Mouse (Mus musculus) midbrain, embryonic 12.5 days (tissue): ENCODE measurements around the gene H60b. TPM values are rescaled to one million over a fixed set of nuclear protein-coding genes. Genes with fewer than 3 reads are reported as not detected.
A peak's percentile ranks its signal among the peaks of the same experiment; 100 is the strongest.
"Not testable (repeated sequence)": the region's sequence is repeated elsewhere in the genome, so short reads cannot be mapped to it uniquely, and the experiment has no call there.

ENCODE experiments used
- ATAC-seq: fragments of 200-750 bp; cut with Nextera tagmentation; 2 replicates; pipeline ENCODE4 v1.8.0; 2017; ENCODE audit warnings: low read depth, moderate TSS enrichment, moderate library complexity; ENCODE audit not compliant: low FRiP score
- H3K27ac ChIP-seq: fragments of 300-500 bp; sonication (generic); replicated peaks from 2 replicates; pipeline ENCODE4 v1.5.1; 2016; ENCODE audit warnings: mild to moderate bottlenecking
- H3K27me3 ChIP-seq: fragments of 300-500 bp; sonication (generic); 2 replicates; pipeline ENCODE4 v1.6.1; 2016; ENCODE audit warnings: mild to moderate bottlenecking
- H3K36me3 ChIP-seq: fragments of 300-500 bp; sonication (generic); 2 replicates; pipeline ENCODE4 v1.6.1; 2016
- H3K4me1 ChIP-seq: fragments of 300-500 bp; sonication (generic); 2 replicates; pipeline ENCODE4 v1.6.1; 2016
- H3K4me2 ChIP-seq: fragments of 300-500 bp; sonication (generic); replicated peaks from 2 replicates; pipeline ENCODE4 v1.6.1; 2016; ENCODE audit warnings: mild to moderate bottlenecking, moderate library complexity
- H3K4me3 ChIP-seq: fragments of 300-500 bp; sonication (generic); 2 replicates; pipeline ENCODE4 v1.5.1; 2016; ENCODE audit warnings: mild to moderate bottlenecking
- H3K9ac ChIP-seq: fragments of 300-500 bp; sonication (generic); replicated peaks from 2 replicates; pipeline ENCODE4 v1.6.1; 2016; ENCODE audit warnings: mild to moderate bottlenecking, moderate library complexity
- H3K9me3 ChIP-seq: fragments of 300-500 bp; sonication (generic); 2 replicates; pipeline ENCODE4 v1.6.1; 2016; ENCODE audit warnings: mild to moderate bottlenecking
- WGBS: fragments of 180-500 bp; shearing (Covaris S2); methylation state at CpG from one replicate; pipeline ENCODE4 v1.1.7; 2016; 5-methylcytosine and 5-hydroxymethylcytosine counted together
- polyA plus RNA-seq: library from polyadenylated mRNA; unstranded; fragments of >200 nt; fragmentation: Nextera tagmentation; extraction: Ambion mirVana; gene quantifications from 2 replicates; pipeline ENCODE4 v1.2.1, GENCODE M21; 2016

H60b gene
- polyA plus RNA-seq, 1 experiment from 2014 or later, result 1.9 TPM

- not testable (repeated sequence) for H3K9ac ChIP-seq, ATAC-seq, H3K4me2 ChIP-seq, H3K4me3 ChIP-seq, H3K27ac ChIP-seq, H3K36me3 ChIP-seq, H3K9me3 ChIP-seq
- H3K4me1 ChIP-seq, result peaks cover 23% of the 10 kb centered on the region
- WGBS, result 6% methylated on average over 7 of the region's 7 CpGs
- H3K27me3 ChIP-seq, result peaks cover 73% of the 10 kb centered on the region
Measured at GRCm38 (mm10) chr10:22153147-22153690, 5.2 kb upstream of the H60b start.

- Histone ChIP-seq H3K9ac (0 out of 2 replicates have a peak overlapping the region, but pooled peaks have one; percentile 15), H3K4me2 (peak overlapping the region; percentile 55), H3K4me1 (peaks cover 32% of the 10 kb centered on the region), H3K27me3 (peaks cover 79% of the 10 kb centered on the region), H3K4me3 (peak overlapping the region; percentile 44)
- under 1% methylated on average over 38 of the region's 38 CpGs for WGBS
- not testable (repeated sequence) for H3K36me3 ChIP-seq, H3K27ac ChIP-seq, H3K9me3 ChIP-seq
- ATAC-seq, result 0 out of 2 replicates have a peak, but pooled peaks have one; percentile 6
Measured at GRCm38 (mm10) chr10:22154127-22154526, 4.3 kb upstream of the H60b start.

- H3K4me2 ChIP-seq, result no peak overlapping the region
- no peak overlapping the region for H3K27ac ChIP-seq
- WGBS, result 10% methylated on average over 3 of the region's 3 CpGs
- H3K27me3 ChIP-seq, result peaks cover 80% of the 10 kb centered on the region
- ATAC-seq, result no peak
- no peak overlapping the region for H3K9ac ChIP-seq
- no peak overlapping the region for H3K4me3 ChIP-seq
- no peaks in the 10 kb centered on the region for H3K36me3 ChIP-seq
- no peaks in the 10 kb centered on the region for H3K9me3 ChIP-seq
- H3K4me1 ChIP-seq, result peaks cover 24% of the 10 kb centered on the region
Measured at GRCm38 (mm10) chr10:22154871-22155799, 3.3 kb upstream of the H60b start.

GRCm38 (mm10) chr10:22159131-22159561 lies 760 bp downstream of the H60b start:
- Histone ChIP-seq H3K27ac (no peak overlapping the region), H3K9me3 (no peaks in the 10 kb centered on the region), H3K4me2 (peak overlapping the region; percentile 64), H3K4me1 (peaks cover 12% of the 10 kb centered on the region; the same call in 1 of the 2 replicates), H3K9ac (no peak overlapping the region), H3K4me3 (peak overlapping the region; percentile 43; the same call in 1 of the 2 replicates), H3K27me3 (peaks cover 55% of the 10 kb centered on the region), H3K36me3 (no peaks in the 10 kb centered on the region)
- no peak for ATAC-seq
- under 1% methylated on average over 24 of the region's 24 CpGs for WGBS

- Histone ChIP-seq H3K9ac (no peak overlapping the region), H3K36me3 (no peaks in the 10 kb centered on the region), H3K4me2 (peak overlapping the region; percentile 64), H3K27me3 (peaks cover 53% of the 10 kb centered on the region), H3K9me3 (no peaks in the 10 kb centered on the region), H3K27ac (no peak overlapping the region), H3K4me1 (peaks cover 12% of the 10 kb centered on the region; the same call in 1 of the 2 replicates), H3K4me3 (peak overlapping the region; percentile 18; the same call in 1 of the 2 replicates)
- ATAC-seq, result no peak
- 3% methylated on average over 23 of the region's 23 CpGs for WGBS
Measured at GRCm38 (mm10) chr10:22159581-22160140, 1.3 kb downstream of the H60b start.

GRCm38 (mm10) chr10:22163279-22163678 lies 4.9 kb downstream of the H60b start:
- not testable (repeated sequence) for H3K27ac ChIP-seq, H3K36me3 ChIP-seq, ATAC-seq, H3K9me3 ChIP-seq, H3K4me1 ChIP-seq, H3K4me3 ChIP-seq, H3K9ac ChIP-seq
- H3K4me2 ChIP-seq, result peak overlapping the region; percentile 42
- peaks cover 24% of the 10 kb centered on the region for H3K27me3 ChIP-seq
- 8% methylated on average over 9 of the region's 9 CpGs for WGBS

GRCm38 (mm10) chr10:22163705-22164583 lies 5.6 kb downstream of the H60b start:
- H3K9ac ChIP-seq, H3K4me1 ChIP-seq, H3K4me3 ChIP-seq, H3K27ac ChIP-seq, H3K9me3 ChIP-seq, H3K36me3 ChIP-seq: not testable (repeated sequence)
- Histone ChIP-seq H3K27me3 (peaks cover 17% of the 10 kb centered on the region), H3K4me2 (peak overlapping the region; percentile 42)
- ATAC-seq, result peak; percentile 76
- 33% methylated on average over 14 of the region's 16 CpGs for WGBS

- not testable (repeated sequence) for H3K4me2 ChIP-seq, H3K9me3 ChIP-seq, H3K27ac ChIP-seq, H3K27me3 ChIP-seq, H3K4me1 ChIP-seq, H3K36me3 ChIP-seq, H3K4me3 ChIP-seq, ATAC-seq, H3K9ac ChIP-seq
- 58% methylated on average over 5 of the region's 5 CpGs for WGBS
Measured at GRCm38 (mm10) chr10:22165328-22166003, 7.1 kb downstream of the H60b start.

GRCm38 (mm10) chr10:22166025-22166424 lies 7.6 kb downstream of the H60b start:
- ATAC-seq, H3K36me3 ChIP-seq, H3K9ac ChIP-seq, H3K27me3 ChIP-seq, H3K4me2 ChIP-seq, H3K4me3 ChIP-seq, H3K4me1 ChIP-seq, H3K9me3 ChIP-seq, H3K27ac ChIP-seq: not testable (repeated sequence)
- WGBS, result 80% methylated on average over 2 of the region's 2 CpGs

GRCm38 (mm10) chr10:22167061-22167460 lies 8.7 kb downstream of the H60b start:
- H3K4me2 ChIP-seq, H3K9me3 ChIP-seq, H3K27me3 ChIP-seq, H3K9ac ChIP-seq, H3K4me3 ChIP-seq, H3K36me3 ChIP-seq, H3K4me1 ChIP-seq, H3K27ac ChIP-seq, ATAC-seq: not testable (repeated sequence)
- 89% methylated on average over 1 of the region's 1 CpGs for WGBS

GRCm38 (mm10) chr10:22169116-22169515 lies 10.7 kb downstream of the H60b start:
- not testable (repeated sequence) for H3K27ac ChIP-seq, H3K4me2 ChIP-seq, H3K4me3 ChIP-seq, H3K27me3 ChIP-seq, H3K4me1 ChIP-seq, H3K36me3 ChIP-seq, H3K9me3 ChIP-seq, ATAC-seq, H3K9ac ChIP-seq
